Mouse (Mus musculus) liver, postnatal 0 days (tissue): ENCODE measurements around the gene Gna12. TPM values are rescaled to one million over a fixed set of nuclear protein-coding genes. Genes with fewer than 3 reads are reported as not detected.

Source experiments
- ATAC-seq: fragments of 200-750 bp; cut with Nextera tagmentation; 2 replicates; pipeline ENCODE4 v1.8.0; 2017; ENCODE audit warnings: mild to moderate bottlenecking, moderate library complexity
- DNase-seq: peaks from one replicate; pipeline ENCODE4 v3.0.0-alpha.2; 2016
- H3K27ac ChIP-seq: fragments of 300-500 bp; sonication (generic); 2 replicates; pipeline ENCODE4 v1.5.1; 2014; ENCODE audit warnings: antibody characterized with exemption, moderate library complexity, mild to moderate bottlenecking, low read depth
- H3K27me3 ChIP-seq: fragments of 300-500 bp; sonication (generic); 2 replicates; pipeline ENCODE4 v1.6.1; 2014; ENCODE audit warnings: low read length, control low read depth, mixed read lengths; ENCODE audit not compliant: insufficient read depth
- H3K36me3 ChIP-seq: fragments of 300-500 bp; sonication (generic); replicated peaks from 2 replicates; pipeline ENCODE4 v1.6.1; 2014; ENCODE audit warnings: mild to moderate bottlenecking, control low read depth, low read length, moderate library complexity, mixed read lengths; ENCODE audit not compliant: insufficient read depth
- H3K4me1 ChIP-seq: fragments of 300-500 bp; sonication (generic); 2 replicates; pipeline ENCODE4 v1.6.1; 2014; ENCODE audit warnings: antibody characterized with exemption, mild to moderate bottlenecking, control low read depth; ENCODE audit not compliant: insufficient read depth
- H3K4me2 ChIP-seq: fragments of 300-500 bp; sonication (generic); 2 replicates; pipeline ENCODE4 v1.6.1; 2014; ENCODE audit warnings: low read depth, mild to moderate bottlenecking, low read length, moderate library complexity, mixed read lengths
- H3K4me3 ChIP-seq: fragments of 300-500 bp; sonication (generic); 2 replicates; pipeline ENCODE4 v1.5.1; 2014; ENCODE audit warnings: low read depth, low read length
- H3K9ac ChIP-seq: fragments of 300-500 bp; sonication (generic); replicated peaks from 2 replicates; pipeline ENCODE4 v1.6.1; 2014; ENCODE audit warnings: mild to moderate bottlenecking, moderate library complexity
- H3K9me3 ChIP-seq: fragments of 300-500 bp; sonication (generic); 2 replicates; pipeline ENCODE4 v1.6.1; 2016; ENCODE audit warnings: mild to moderate bottlenecking, control low read depth, low read length, mixed read lengths
- CTCF ChIP-seq: sonication (generic); IDR thresholded peaks from 2 replicates; pipeline ENCODE4 v1.5.1; 2016; ENCODE audit warnings: antibody characterized with exemption, low read depth
- EP300 ChIP-seq: IDR thresholded peaks from 2 replicates; pipeline ENCODE4 v1.6.1; 2016; ENCODE audit warnings: antibody characterized with exemption, low read depth, mild to moderate bottlenecking
- WGBS: fragments of 180-500 bp; shearing (Covaris S2); extraction: QIAGEN DNeasy Blood & Tissue Kit; methylation state at CpG from one replicate; pipeline ENCODE4 v1.1.7; 2014; ENCODE audit not compliant: insufficient replicate concordance; 5-methylcytosine and 5-hydroxymethylcytosine counted together
- polyA plus RNA-seq: library from polyadenylated mRNA; unstranded; fragments of >200 nt; fragmentation: Nextera tagmentation; extraction: Ambion mirVana; gene quantifications from 2 replicates; pipeline ENCODE4 v1.2.1, GENCODE M21; 2015

Gene Gna12
- polyA plus RNA-seq, 1 experiment from 2014 or later = 12.7 TPM

DNA sequence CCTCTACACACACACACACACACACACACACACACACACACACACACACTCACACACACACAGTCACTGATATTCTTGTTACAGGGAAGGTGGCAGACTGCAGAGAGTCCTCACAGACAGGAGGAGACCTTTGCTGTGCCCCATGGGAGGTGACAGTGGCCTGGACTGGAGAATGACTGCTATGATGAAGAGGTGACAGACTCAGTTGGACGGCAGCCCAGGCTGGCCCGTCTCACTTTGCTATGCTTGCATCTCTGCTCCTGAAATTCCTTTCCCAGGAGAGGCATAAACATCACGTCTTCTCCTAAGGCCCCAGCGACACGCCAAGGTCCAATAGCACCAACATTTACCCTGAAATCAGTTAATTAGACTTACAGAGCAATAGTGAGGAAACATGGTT, 23.5 kb upstream of the Gna12 start:
- peaks cover 6% of the 10 kb centered on the region; the same call in 1 of the 2 replicates for H3K9me3 ChIP-seq
- ATAC-seq (no peak), DNase-seq (no peak)
- H3K4me1 ChIP-seq = no peaks in the 10 kb centered on the region
- no peak overlapping the region for H3K27ac ChIP-seq
- no peak overlapping the region for H3K4me3 ChIP-seq
- TF ChIP-seq EP300 = no peak
- TF ChIP-seq CTCF = no peak
- no peaks in the 10 kb centered on the region for H3K27me3 ChIP-seq
- H3K9ac ChIP-seq = no peak overlapping the region
- 67% methylated on average over 5 of the region's 5 CpGs for WGBS
- no peaks in the 10 kb centered on the region for H3K36me3 ChIP-seq
- no peak overlapping the region for H3K4me2 ChIP-seq

DNA sequence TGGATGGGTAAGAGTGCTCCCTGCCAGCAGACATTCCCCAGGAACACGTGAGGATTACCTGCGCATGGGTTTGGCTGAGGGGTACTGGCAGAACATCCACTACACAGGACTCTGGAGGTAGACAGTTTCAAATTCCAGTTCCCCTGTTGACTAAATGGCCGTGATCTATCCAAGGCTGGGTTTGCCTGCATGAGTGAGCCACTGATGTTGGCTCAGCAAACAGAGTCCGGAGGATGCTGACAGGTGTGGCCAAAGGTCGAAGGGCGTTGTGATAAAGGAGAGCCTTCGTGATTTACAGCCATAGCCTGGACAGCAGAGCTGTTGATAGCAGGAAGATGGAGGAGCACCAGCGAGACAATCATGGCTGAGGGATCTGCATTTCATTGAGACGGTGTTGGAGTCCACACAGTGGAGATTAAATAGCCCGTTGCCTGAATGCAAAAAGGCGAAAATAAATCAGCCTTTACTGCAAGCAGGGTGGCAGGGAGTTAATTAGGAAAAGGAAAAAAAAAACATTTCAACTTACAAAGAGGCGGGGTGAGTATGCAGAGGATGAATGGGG, 22.3 kb upstream of the Gna12 start:
- Histone ChIP-seq H3K27ac (no peak overlapping the region), H3K36me3 (no peaks in the 10 kb centered on the region), H3K27me3 (no peaks in the 10 kb centered on the region), H3K4me2 (no peak overlapping the region), H3K9ac (no peak overlapping the region), H3K9me3 (peaks cover 6% of the 10 kb centered on the region; the same call in 1 of the 2 replicates), H3K4me3 (no peak overlapping the region), H3K4me1 (no peaks in the 10 kb centered on the region)
- TF ChIP-seq CTCF = no peak
- no peak for TF ChIP-seq EP300
- WGBS = 54% methylated on average over 12 of the region's 12 CpGs
- ATAC-seq (peak; percentile 76), DNase-seq (peak; percentile 51)

DNA sequence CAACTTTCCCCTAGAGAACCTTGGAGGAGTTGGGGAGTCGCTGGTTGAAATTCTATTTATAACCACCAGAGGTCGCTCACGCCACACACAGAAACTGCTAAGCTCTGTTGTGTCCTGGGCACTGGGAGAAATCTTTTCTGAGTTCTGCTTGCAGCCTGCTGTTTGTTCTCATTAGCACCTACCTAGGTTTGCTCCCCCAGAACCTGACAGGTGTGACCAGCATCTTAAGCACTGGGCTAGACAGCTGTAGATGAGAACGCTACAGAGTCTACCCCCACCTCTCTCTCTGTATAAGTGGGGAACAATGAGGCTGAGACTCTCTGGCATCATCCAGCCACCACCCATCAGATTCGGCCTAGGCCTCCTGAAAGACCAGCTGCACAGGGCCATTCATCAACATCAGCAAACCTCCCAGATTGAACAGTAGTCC, 17.1 kb upstream of the Gna12 start:
- Histone ChIP-seq H3K4me3 (no peak overlapping the region), H3K9me3 (peaks cover 6% of the 10 kb centered on the region; the same call in 1 of the 2 replicates), H3K36me3 (no peaks in the 10 kb centered on the region), H3K27ac (no peak overlapping the region), H3K27me3 (no peaks in the 10 kb centered on the region), H3K9ac (no peak overlapping the region), H3K4me1 (no peaks in the 10 kb centered on the region), H3K4me2 (no peak overlapping the region)
- ATAC-seq (0 out of 2 replicates have a peak, but pooled peaks have one; percentile 40), DNase-seq (peak; percentile 38)
- WGBS = 27% methylated on average over 5 of the region's 5 CpGs
- TF ChIP-seq CTCF (peak; percentile 91), EP300 (no peak)

GRCm38 (mm10) chr5:140841942-140842341, 11.7 kb upstream of the Gna12 start:
- Histone ChIP-seq H3K27ac (no peak overlapping the region), H3K4me2 (no peak overlapping the region), H3K27me3 (no peaks in the 10 kb centered on the region), H3K9me3 (no peaks in the 10 kb centered on the region), H3K9ac (no peak overlapping the region), H3K4me3 (no peak overlapping the region), H3K36me3 (no peaks in the 10 kb centered on the region), H3K4me1 (no peaks in the 10 kb centered on the region)
- WGBS = 48% methylated on average over 4 of the region's 4 CpGs
- no peak for ATAC-seq
- DNase-seq = no peak
- TF ChIP-seq EP300 = no peak

GRCm38 (mm10) chr5:140831064-140831431, 817 bp upstream of the Gna12 start:
- H3K4me3 ChIP-seq = peak overlapping the region; percentile 37
- peak overlapping the region; percentile 74 for H3K4me2 ChIP-seq
- 0 out of 2 replicates have a peak overlapping the region, but pooled peaks have one; percentile 7 for H3K27ac ChIP-seq
- ATAC-seq (no peak), DNase-seq (no peak)
- no peaks in the 10 kb centered on the region for H3K27me3 ChIP-seq
- WGBS = 73% methylated on average over 8 of the region's 8 CpGs
- H3K36me3 ChIP-seq = no peaks in the 10 kb centered on the region
- TF ChIP-seq CTCF = no peak
- no peak for TF ChIP-seq EP300
- H3K9ac ChIP-seq = no peak overlapping the region
- no peaks in the 10 kb centered on the region for H3K9me3 ChIP-seq
- H3K4me1 ChIP-seq = peaks cover 21% of the 10 kb centered on the region

- Histone ChIP-seq H3K9me3 (no peaks in the 10 kb centered on the region), H3K4me2 (peak overlapping the region; percentile 95), H3K36me3 (no peaks in the 10 kb centered on the region), H3K27ac (peak overlapping the region; percentile 88), H3K27me3 (no peaks in the 10 kb centered on the region), H3K4me1 (peaks cover 21% of the 10 kb centered on the region), H3K9ac (peak overlapping the region; percentile 85), H3K4me3 (peak overlapping the region; percentile 78)
- 0% methylated on average over 52 of the region's 58 CpGs for WGBS
- TF ChIP-seq EP300 = no peak
- TF ChIP-seq CTCF = no peak
- ATAC-seq (peak; percentile 49), DNase-seq (peak; percentile 71)
Observed at GRCm38 (mm10) chr5:140829911-140830294, 328 bp downstream of the Gna12 start.
